Mouse (Mus musculus) thymus, postnatal 10 days (tissue): Measurements from ENCODE around the gene Srms.

Experiments used
- DNase-seq, 2 experiments: peaks; one replicate each; pipeline ENCODE4 v3.0.0; 2021; ENCODE audit warnings: low spot score in 2 of 2

Gene Srms

GRCm38 (mm10) chr2:181213021-181213445, at the start of gene Srms:
Srms (minus strand) TSS chr2:181213185.
- DNase-seq, result peak in 1 of 2 experiments; percentile 26

DNA sequence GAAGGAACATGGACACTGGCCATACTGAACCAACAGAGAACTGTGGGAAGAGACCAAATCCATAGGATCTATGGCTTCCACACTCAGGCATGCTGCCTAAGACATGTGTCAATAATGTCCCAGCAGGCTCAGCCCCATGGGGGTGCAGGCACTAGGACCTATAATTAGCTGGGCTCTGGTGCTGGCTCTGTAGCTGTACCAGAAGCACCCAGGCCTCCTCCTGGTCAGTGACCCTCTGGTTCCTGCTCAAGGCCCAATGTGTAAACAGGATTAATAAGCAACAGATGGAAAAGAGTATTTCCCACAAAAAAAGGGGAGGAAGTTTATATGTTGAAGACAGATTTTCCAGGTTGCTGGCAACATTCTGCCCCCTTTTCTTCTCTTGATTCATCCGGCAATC, 40.3 kb upstream of the Srms start:
- DNase-seq, result no peak

GRCm38 (mm10) chr2:181251841-181252240, 38.9 kb upstream of the Srms start:
- DNase-seq, result no peak

GRCm38 (mm10) chr2:181249217-181249616, 36.2 kb upstream of the Srms start:
- DNase-seq, result no peak

DNA sequence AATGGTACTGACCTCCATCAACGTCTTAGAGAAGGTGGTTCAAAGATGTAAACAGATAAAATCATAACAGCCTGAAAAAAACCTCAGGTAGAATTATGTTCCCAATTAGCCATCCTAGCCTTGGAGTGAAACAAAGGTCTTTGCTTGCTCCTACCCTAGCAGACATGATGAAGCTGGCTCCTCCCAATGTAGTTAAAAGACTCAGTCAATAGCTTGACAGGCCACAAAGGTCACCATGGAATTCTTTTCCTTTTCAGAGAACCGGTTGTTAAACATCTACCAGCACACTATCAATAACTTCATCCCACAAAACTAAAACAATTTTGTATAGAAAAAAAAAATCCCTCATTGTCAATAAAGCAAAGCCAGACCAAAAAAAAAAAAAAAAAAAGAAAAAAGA, 32.0 kb upstream of the Srms start:
- DNase-seq, result no peak

- DNase-seq, result no peak
Measured at GRCm38 (mm10) chr2:181243706-181244394, 30.9 kb upstream of the Srms start.

DNA sequence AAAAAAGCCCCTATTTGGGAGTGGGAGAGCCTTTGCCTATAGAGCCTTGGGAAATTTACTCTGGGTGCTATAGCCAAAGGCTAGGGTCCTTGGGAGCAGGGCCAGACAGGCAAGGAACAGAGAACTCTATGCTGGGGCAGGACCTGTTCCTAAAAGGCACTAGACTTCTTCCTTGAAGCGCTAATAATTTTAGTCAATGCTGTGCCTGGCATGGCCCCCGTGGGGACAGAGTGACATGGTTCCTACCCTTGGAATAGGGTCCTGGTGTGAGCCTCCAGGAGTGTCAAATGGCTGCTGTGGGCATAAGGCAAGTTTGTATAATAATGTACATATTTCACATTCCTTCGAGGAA, 29.3 kb upstream of the Srms start:
- no peak for DNase-seq

DNA sequence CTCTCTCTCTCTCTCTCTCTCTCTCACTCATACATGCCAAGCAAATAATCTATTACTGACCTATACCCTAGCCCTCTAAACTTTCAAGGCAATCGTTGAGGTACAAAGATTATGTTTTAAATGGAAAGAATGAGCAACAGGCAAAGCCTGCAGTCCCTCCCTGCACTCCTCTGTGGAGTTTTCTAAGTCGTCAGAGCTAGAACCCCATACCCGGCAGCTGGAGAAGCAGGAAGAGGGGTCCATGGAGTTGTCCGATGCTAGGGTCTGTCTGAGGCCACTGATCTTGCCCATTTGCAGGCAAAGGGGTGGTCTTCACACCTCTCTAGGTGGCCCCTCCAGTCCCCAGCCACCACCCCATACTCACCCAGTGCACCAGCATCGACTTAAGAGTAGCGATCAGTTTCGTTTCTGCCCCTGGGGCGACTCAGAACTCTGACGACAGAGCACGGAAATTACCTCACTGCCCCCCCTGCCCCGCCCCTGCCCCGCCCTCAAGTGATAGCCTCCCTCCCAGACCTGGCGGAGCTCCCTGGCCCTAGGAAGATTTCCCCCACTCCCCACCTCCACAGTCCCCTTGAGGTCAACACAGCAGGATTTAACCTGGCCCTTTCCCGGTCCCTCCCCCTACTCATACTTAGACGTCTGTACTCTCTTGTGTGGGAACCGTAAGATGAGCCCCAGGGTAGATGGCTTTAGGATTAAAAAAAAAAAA, 28.8 kb upstream of the Srms start, which contains the start of gene Helz2:
Gene Helz2 (minus strand): TSS at position 426 of the 712 bp plus-strand sequence.
- DNase-seq, result peak; percentile 55 to 60

- no peak for DNase-seq
Measured at GRCm38 (mm10) chr2:181240806-181241440, 27.9 kb upstream of the Srms start.

DNA sequence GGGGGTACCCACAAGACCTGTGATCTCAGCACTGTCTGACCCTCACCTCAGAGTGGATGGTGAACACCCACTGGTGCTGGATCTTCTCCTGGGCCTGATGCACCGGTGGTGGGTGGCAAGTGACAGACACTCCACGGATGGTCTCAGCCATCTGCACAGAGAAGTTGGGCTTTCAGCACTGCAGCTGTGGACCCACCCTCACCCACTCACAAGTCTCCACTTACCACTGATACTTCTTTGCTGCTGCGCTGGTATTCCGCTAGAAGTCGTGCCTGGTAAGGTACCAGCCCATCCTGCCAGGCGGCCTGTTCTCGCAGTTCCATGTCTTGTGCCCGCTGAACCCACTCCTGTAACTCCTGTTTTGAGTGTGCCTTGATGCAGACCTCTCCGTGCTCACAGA, 26.3 kb upstream of the Srms start:
- no peak for DNase-seq

DNA sequence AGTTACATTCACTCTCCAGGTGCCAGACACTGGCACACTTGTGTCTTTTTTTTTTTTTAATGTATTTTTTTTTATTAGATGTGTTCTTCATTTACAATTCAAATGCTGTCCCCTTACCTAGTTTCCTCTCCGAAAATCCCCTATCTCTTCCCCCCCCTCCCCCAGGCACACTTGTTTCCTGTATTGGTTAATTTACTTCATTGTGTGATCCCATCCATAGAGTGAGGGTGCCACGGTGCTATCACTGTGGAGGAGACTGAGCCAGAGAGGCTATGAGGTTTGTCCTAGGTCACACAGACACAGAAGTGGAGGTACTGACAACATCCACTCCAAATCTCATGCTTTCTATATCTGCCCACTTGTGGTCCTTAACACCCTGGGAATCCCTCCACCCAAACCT, 25.9 kb upstream of the Srms start:
- no peak for DNase-seq

- no peak for DNase-seq
Measured at GRCm38 (mm10) chr2:181238091-181238610, 25.2 kb upstream of the Srms start.

GRCm38 (mm10) chr2:181237251-181238014, 24.4 kb upstream of the Srms start:
- no peak for DNase-seq

DNA sequence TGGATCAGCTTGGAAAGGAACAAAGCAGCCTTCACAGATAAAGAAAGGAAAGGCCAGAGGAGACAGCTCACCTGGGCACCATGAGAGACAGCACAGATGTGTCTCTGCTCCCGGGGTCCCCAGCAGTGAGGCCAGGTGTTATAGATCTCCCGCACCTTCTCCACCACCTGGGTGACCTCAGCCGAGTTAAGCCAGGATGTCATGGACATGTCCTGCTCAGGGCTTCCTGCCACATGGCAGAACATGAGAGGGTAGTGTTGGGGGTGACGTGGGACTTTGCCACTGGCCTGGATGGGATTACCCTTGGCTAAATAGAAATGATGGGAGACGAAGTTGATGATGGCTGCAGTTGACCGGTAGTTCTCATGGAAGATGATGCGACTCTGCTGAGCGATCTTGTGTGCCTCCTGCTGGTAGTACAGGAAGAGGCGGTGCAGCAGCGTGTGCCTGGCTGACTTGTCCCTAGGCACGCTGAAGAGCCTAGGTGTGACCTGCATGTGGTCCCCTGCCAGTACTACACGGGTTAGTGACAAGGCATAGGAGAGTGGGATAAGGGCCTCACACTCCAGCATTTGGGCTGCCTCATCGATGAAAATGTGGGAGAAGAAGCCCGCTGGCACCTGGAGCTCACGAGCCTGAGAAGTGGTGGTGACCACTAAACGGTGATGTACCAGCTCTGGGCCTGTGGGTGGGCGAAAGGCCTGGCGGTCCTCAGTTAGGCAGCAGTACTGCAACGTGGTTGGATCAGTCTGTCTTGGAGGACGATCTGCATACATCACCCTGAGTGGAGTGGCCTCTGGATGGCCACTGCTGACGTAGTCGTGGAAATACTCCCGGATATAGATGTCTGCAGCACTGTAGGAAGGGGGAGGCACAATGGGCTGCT, 22.9 kb upstream of the Srms start:
- no peak for DNase-seq

DNA sequence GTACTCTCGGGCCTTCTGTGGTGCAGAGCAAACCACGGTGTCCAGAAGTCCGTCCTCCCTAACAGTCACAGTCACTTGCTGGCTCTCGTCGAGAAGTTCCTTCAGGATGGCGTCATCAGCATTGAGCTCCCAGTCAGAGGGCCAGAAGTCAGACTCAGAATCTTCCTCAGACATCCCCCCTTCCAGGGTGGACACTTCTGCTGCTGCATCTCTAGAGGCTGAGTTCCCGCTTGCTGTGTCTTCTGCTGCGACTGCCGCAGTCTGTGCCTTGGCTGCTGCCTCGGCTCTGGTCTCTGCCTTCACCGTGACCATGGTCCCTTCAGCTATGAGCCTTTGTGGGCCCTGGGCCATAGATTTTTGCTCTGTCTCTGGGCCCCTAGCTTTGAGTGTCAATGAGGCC, 21.7 kb upstream of the Srms start:
- DNase-seq, result no peak

- no peak for DNase-seq
Measured at GRCm38 (mm10) chr2:181233443-181233842, 20.5 kb upstream of the Srms start.

DNA sequence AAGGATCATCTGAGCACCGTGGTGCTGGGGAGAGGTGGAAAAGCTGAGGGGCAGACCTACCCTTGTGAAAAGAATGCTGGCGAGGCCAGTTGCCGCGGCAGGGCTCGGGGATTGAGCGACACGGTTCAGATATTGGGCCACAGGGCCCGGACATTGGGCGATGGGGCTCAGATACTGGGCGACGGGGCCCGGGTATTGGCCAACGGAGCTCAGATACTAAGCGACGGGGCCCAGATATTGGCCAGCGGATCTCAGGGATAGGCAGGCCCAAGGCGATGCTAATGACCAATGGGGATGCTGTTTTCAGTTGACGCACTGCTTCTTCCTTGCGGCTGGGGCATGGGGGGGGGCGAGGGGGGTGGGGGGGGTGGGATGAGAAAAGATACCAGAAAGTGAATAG, 18.2 kb upstream of the Srms start:
- no peak for DNase-seq

GRCm38 (mm10) chr2:181228335-181228734, 15.3 kb upstream of the Srms start:
- no peak for DNase-seq

- no peak for DNase-seq
Measured at GRCm38 (mm10) chr2:181227122-181227521, 14.1 kb upstream of the Srms start.

- no peak for DNase-seq
Measured at GRCm38 (mm10) chr2:181224994-181225393, 12.0 kb upstream of the Srms start.

GRCm38 (mm10) chr2:181220361-181220760, 7.4 kb upstream of the Srms start:
- DNase-seq, result no peak
